Mouse (Mus musculus) liver, embryonic 11.5 days (tissue): Measurements from ENCODE around the gene Aoc2. TPM values are rescaled to one million over a fixed set of nuclear protein-coding genes. Genes with fewer than 3 reads are reported as not detected.

Experiments
- ATAC-seq: fragments of 200-750 bp; cut with Nextera tagmentation; replicated peaks from 2 replicates; pipeline ENCODE4 v1.8.0; 2017; ENCODE audit warnings: moderate number of reproducible peaks, mild to moderate bottlenecking, moderate TSS enrichment, moderate library complexity; ENCODE audit not compliant: low FRiP score
- DNase-seq: peaks from one replicate; pipeline ENCODE4 v3.0.0-alpha.2; 2017; ENCODE audit warnings: low spot score
- H3K27ac ChIP-seq: fragments of 300-500 bp; sonication (generic); 2 replicates; pipeline ENCODE4 v1.5.1; 2014; ENCODE audit warnings: mild to moderate bottlenecking, low read depth, low read length, control low read depth
- H3K27me3 ChIP-seq: fragments of 300-500 bp; sonication (generic); replicated peaks from 2 replicates; pipeline ENCODE4 v1.6.1; 2014; ENCODE audit warnings: low read length, mixed read lengths; ENCODE audit not compliant: control insufficient read depth, insufficient read depth
- H3K36me3 ChIP-seq: fragments of 300-500 bp; sonication (generic); 2 replicates; pipeline ENCODE4 v1.6.1; 2014; ENCODE audit warnings: mild to moderate bottlenecking, low read length, moderate library complexity, mixed read lengths; ENCODE audit not compliant: control insufficient read depth, insufficient read depth
- H3K4me1 ChIP-seq: fragments of 300-500 bp; sonication (generic); replicated peaks from 2 replicates; pipeline ENCODE4 v1.6.1; 2014; ENCODE audit warnings: low read length, mixed read lengths; ENCODE audit not compliant: control insufficient read depth, insufficient read depth
- H3K4me2 ChIP-seq: fragments of 300-500 bp; sonication (generic); 2 replicates; pipeline ENCODE4 v1.6.1; 2014; ENCODE audit warnings: mild to moderate bottlenecking, control low read depth, moderate library complexity
- H3K4me3 ChIP-seq: fragments of 300-500 bp; sonication (generic); 2 replicates; pipeline ENCODE4 v1.5.1; 2014; ENCODE audit warnings: low read depth, low read length, control low read depth
- H3K9ac ChIP-seq: fragments of 300-500 bp; sonication (generic); 2 replicates; pipeline ENCODE4 v1.6.1; 2014; ENCODE audit warnings: low read depth, low read length, control low read depth
- H3K9me3 ChIP-seq: fragments of 300-500 bp; sonication (generic); 2 replicates; pipeline ENCODE4 v1.6.1; 2016; ENCODE audit warnings: low read length, inconsistent platforms, mixed read lengths; ENCODE audit not compliant: control insufficient read depth
- WGBS: fragments of 180-500 bp; shearing (Covaris S2); extraction: QIAGEN DNeasy Blood & Tissue Kit; methylation state at CpG from one replicate; pipeline ENCODE4 v1.1.7; 2014; 5-methylcytosine and 5-hydroxymethylcytosine counted together
- polyA plus RNA-seq: library from polyadenylated mRNA; unstranded; fragments of >200 nt; fragmentation: Nextera tagmentation; extraction: Ambion mirVana; gene quantifications from 2 replicates; pipeline ENCODE4 v1.2.1, GENCODE M21; 2014

Aoc2 gene
- 2.9 and 3.2 TPM in 2 replicates for polyA plus RNA-seq

DNA sequence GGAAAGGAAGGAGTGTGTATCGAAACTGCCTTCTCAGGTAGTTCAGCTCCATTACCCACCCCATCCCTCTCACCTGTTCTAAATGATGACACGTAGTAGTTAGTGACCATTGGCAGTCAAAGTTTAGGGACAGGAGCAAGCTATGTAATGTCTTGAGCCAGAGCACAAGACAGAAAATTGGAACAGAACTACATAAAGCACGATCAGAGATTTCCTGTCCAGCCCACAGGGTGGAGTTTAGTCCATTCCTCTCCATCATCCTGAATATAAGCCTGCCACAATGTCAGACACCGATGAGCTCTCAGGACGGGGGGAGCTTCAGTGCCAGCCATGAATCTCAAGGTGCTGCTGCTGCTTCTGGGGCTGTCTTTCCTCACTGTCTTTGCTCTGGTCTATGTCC is at the start of gene Aoc2:
Gene Aoc2, plus strand, starts transcription at position 301 of the 400 bp plus-strand sequence.
- ATAC-seq = no peak
- Histone ChIP-seq H3K9ac (no peak within 1 kb of the TSS), H3K9me3 (no peaks in the 10 kb centered on the region), H3K4me1 (no peaks in the 10 kb centered on the region), H3K4me3 (no peak within 1 kb of the TSS), H3K27me3 (no peaks in the 10 kb centered on the region), H3K36me3 (peaks cover 54% of the 10 kb centered on the region), H3K27ac (no peak within 1 kb of the TSS), H3K4me2 (no peak within 1 kb of the TSS)
- WGBS = 91% methylated on average over 5 of the region's 5 CpGs
- no peak for DNase-seq

DNA sequence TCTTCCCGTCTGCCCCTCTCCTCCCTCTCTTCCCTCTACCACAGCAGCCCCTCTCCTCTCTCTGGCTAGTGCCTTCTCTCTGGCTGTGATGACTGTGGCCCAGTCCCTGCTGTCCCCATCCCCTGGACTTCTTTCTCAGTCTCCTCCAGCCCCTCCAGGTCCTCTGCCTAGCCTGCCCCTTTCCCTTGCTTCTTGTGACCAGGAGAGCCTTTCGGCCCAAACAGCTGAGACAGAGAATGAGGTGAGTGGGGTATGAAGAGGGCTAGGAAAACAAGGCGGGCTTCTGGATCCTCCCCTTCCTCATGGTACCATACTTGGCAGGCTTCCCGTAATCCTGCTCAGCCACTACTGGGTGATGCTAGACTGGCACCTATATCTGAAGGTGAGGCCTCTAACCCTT is 49.6 kb upstream of the Aoc2 start:
- Histone ChIP-seq H3K9ac (no peak overlapping the region), H3K27me3 (no peaks in the 10 kb centered on the region), H3K4me2 (no peak overlapping the region), H3K9me3 (no peaks in the 10 kb centered on the region), H3K27ac (no peak overlapping the region), H3K4me1 (peaks cover 14% of the 10 kb centered on the region), H3K36me3 (peaks cover 5% of the 10 kb centered on the region; the same call in 1 of the 2 replicates), H3K4me3 (no peak overlapping the region)
- WGBS = 76% methylated on average over 4 of the region's 4 CpGs
- no peak for ATAC-seq
- DNase-seq = no peak

DNA sequence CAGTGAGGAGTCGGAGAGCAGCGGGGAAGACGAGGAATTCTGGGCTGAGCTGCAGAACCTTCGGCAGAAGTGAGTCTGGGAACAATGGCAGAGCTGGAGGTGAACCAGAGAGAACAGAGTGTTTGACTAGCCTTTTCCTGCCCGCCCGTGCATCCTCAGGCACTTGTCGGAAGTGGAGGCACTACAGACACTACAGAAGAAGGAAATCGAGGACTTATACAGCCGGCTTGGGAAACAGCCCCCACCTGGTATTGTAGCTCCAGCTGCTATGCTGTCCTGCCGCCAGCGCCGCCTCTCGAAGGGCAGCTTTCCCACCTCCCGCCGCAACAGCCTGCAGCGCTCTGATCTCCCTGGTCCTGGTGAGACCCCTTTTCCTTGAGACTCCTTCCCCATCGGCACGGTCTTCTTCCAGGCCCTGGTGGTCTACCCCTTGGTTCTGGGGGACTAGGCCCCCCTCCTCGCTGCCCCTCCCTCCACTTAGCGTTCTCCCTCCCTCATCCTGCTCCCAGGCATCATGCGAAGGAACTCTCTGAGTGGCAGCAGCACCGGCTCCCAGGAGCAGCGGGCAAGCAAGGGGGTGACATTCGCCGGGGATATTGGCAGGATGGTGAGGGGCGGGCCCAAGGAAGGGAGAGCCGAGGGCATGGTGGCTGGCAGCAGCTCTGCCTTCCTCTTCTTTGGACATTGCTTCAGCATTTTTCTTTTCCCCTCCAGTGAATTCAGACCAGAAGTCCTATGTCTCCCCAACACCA is 48.4 kb upstream of the Aoc2 start:
- peaks cover 5% of the 10 kb centered on the region; the same call in 1 of the 2 replicates for H3K36me3 ChIP-seq
- H3K4me3 ChIP-seq = no peak overlapping the region
- ATAC-seq = no peak

DNA sequence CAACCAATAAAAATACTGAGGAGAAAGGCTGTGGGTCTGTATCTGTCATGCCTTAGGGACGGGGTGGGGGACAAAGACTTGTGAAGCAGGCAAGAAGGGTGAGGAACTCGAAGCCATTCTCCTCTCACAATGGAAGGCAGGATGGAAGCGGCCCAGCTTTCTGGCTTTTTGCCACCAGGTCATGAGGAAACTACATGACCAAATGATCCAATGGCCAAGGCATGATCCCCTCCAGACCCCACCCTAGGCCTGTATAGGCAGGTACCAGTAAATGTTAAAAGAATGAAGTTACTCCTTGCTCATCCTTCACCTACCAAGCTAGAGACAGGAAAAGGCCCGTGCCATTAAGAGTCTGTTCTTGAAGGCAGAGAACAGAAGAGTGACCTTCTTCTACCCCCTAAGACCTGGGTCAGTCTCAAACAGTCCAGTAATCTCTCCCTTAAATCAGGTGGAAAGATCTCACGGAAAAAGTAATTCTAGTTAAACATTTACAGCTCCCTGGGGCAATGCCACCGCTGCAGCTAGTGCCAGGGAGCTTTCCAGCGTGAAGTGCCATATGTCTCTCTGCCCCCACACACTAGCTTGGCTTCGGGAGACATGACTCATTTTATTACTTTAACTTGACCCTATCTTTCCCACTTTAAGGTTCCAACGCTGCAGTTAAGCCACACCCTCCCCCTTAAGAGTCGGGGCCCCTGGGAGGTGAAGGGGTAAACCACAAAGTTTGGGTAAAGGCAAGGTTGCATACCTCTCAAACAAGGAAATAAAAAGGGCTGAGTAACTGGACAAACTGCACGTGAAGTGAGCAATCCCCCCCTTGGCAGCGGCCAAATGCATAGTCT is 47.3 kb upstream of the Aoc2 start:
- H3K36me3 ChIP-seq = peaks cover 5% of the 10 kb centered on the region; the same call in 1 of the 2 replicates
- peaks cover 14% of the 10 kb centered on the region for H3K4me1 ChIP-seq
- peak overlapping the region; percentile 83 for H3K4me2 ChIP-seq
- H3K9ac ChIP-seq = peak overlapping the region; percentile 84
- H3K4me3 ChIP-seq = peak overlapping the region; percentile 84
- no peaks in the 10 kb centered on the region for H3K27me3 ChIP-seq
- H3K9me3 ChIP-seq = no peaks in the 10 kb centered on the region
- 57% methylated on average over 12 of the region's 12 CpGs for WGBS
- DNase-seq = no peak
- peak overlapping the region; percentile 40 for H3K27ac ChIP-seq
- ATAC-seq = no peak

More for the DNA sequence above, 48.4 kb upstream of the Aoc2 start:
- Histone ChIP-seq H3K4me1 (peaks cover 14% of the 10 kb centered on the region), H3K27ac (no peak overlapping the region), H3K9me3 (no peaks in the 10 kb centered on the region), H3K9ac (no peak overlapping the region; the same call in 1 of the 2 replicates), H3K4me2 (no peak overlapping the region), H3K27me3 (no peaks in the 10 kb centered on the region)
- no peak for DNase-seq
- 55% methylated on average over 27 of the region's 27 CpGs for WGBS

DNA sequence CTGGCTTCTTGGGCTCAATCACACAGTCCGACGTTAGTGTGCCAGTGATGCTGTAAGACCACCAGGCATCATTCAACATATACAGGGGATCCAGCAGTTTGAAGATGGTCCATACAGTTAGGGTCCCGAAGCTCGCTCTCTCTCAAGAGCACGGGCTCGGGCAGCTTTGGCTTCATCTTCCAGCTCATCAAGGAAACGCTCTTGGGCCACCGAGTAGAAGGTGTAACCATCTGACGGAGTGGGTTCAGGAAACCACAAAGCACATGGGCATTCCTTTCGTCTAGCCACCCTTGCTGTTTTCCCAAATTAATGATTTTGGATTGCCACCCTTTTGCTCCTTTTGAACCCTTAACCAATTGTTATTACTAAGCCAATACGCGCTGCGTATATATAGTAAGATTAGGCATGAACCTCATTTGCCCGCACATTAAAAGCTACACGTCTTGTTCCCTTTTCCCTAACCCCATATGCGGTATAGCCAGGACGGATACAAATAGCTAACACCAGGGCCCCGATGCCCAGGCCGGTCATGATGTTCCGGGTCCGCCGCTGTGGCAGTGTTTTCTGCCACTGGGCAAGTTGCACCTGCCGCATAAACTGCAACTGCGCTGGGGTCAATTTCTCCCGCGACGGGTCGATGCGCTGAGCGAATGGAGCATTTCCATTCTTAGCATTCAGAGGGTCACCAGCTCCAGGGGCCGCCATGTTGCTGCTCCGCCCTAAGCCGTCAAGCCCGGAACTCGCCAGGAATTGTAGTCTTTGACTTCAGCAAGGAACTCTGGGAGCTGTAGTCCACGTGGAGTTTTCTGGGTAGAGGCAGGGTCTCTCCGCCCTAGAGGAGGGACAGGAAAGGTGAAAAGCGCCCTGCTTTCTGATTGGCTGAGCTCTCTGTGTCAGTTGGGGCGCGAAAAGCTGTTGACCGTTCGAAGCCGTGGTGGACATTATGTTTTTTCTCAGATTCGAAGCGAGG is 46.4 kb upstream of the Aoc2 start, which contains the start of the genes Cntd1 and Coa3:
Gene Cntd1, plus strand, starts transcription at position 790 of the 970 bp plus-strand sequence.
Gene Coa3, minus strand, starts transcription at position 892 of the 970 bp plus-strand sequence.
- Histone ChIP-seq H3K9me3 (no peaks in the 10 kb centered on the region), H3K4me3 (peak within 1 kb of the TSS; percentile 84), H3K36me3 (peaks cover 5% of the 10 kb centered on the region; the same call in 1 of the 2 replicates), H3K9ac (peak within 1 kb of the TSS; percentile 84), H3K27ac (peak within 1 kb of the TSS; percentile 40), H3K4me2 (peak within 1 kb of the TSS; percentile 83), H3K4me1 (peaks cover 16% of the 10 kb centered on the region), H3K27me3 (no peaks in the 10 kb centered on the region)
- peak; percentile 94 for ATAC-seq
- peak; percentile 79 for DNase-seq
- 7% methylated on average over 45 of the region's 45 CpGs for WGBS

DNA sequence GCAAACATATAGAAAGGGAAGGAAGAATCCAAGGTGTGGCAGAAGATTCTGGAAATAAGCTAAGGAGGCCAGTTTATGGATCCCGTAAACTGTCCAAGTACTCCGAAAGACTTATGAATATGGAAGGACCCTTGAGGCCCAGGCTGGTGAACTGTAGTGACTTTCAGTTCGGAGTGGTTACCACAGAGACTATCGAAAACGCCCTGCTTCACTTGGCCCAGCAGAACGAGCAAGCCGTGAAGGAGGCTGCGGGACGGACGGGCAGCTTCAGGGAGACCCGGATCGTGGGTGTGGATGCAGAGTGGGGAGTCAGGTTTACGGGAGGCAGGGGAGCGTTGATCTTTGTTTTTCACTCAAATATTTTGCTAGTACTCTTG is 45.7 kb upstream of the Aoc2 start:
- DNase-seq (no peak), ATAC-seq (peak; percentile 34)
- peak overlapping the region; percentile 84 for H3K4me3 ChIP-seq
- H3K36me3 ChIP-seq = peaks cover 3% of the 10 kb centered on the region; the same call in 1 of the 2 replicates
- peaks cover 16% of the 10 kb centered on the region for H3K4me1 ChIP-seq
- H3K9ac ChIP-seq = peak overlapping the region; percentile 84
- H3K27me3 ChIP-seq = no peaks in the 10 kb centered on the region
- H3K4me2 ChIP-seq = peak overlapping the region; percentile 83
- no peak overlapping the region for H3K27ac ChIP-seq
- 57% methylated on average over 14 of the region's 14 CpGs for WGBS
- H3K9me3 ChIP-seq = no peaks in the 10 kb centered on the region

DNA sequence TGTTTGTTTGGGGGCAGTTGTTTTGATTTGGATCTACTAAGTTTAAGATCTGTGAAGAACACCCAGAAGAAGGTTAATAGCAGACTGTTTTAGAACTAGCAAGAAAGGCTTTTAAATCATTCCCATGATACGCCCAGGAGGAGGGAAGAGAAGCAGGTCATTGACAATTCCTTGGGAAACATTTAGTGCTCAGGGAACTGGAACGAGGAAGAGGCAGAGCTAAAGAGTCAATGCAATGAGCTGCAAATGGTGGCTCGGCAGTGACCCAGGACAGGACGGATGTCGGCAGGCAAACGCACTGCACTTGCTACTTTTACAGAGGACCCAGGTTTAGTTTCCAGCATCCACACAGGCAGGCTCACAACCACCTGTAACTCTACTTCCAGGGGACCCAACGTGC is 44.0 kb upstream of the Aoc2 start:
- 64% methylated on average over 7 of the region's 7 CpGs for WGBS
- H3K9ac ChIP-seq = no peak overlapping the region

DNA sequence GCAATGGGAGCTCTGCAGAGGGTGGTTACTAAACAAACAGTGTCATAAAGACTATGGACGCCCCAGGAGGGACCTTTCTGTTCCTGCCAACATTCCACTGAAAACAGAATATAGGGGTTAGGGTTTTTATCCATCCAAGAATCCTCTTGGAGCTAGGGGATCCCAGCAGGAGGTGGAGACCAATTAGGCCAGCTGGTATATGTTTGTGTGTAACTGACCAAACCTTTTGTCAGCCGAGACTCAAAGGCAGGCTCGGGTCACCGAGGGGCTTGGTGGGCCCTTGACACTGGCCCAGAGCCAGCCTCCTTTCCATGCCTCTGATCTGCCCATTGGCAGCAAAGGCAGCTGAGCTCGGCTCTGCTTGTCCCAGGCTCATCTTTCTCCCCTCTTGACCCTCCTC is 42.0 kb upstream of the Aoc2 start:
- no peak overlapping the region for H3K9ac ChIP-seq
- peaks cover 8% of the 10 kb centered on the region for H3K4me1 ChIP-seq
- no peaks in the 10 kb centered on the region for H3K27me3 ChIP-seq
- 58% methylated on average over 5 of the region's 5 CpGs for WGBS
- ATAC-seq = no peak
- no peak overlapping the region for H3K4me2 ChIP-seq
- no peak for DNase-seq
- H3K36me3 ChIP-seq = peaks cover 3% of the 10 kb centered on the region; the same call in 1 of the 2 replicates
- H3K27ac ChIP-seq = no peak overlapping the region
- H3K9me3 ChIP-seq = no peaks in the 10 kb centered on the region
- no peak overlapping the region for H3K4me3 ChIP-seq

More for the DNA sequence above, 44.0 kb upstream of the Aoc2 start:
- no peak for DNase-seq
- H3K9me3 ChIP-seq = no peaks in the 10 kb centered on the region
- H3K4me1 ChIP-seq = peaks cover 16% of the 10 kb centered on the region
- no peak for ATAC-seq
- H3K36me3 ChIP-seq = peaks cover 3% of the 10 kb centered on the region; the same call in 1 of the 2 replicates
- H3K27me3 ChIP-seq = no peaks in the 10 kb centered on the region
- H3K4me3 ChIP-seq = no peak overlapping the region
- no peak overlapping the region for H3K4me2 ChIP-seq
- H3K27ac ChIP-seq = no peak overlapping the region
